Mouse (Mus musculus) kidney, embryonic 16.5 days (tissue): ENCODE measurements at regions not wholly inside any gene's neighbourhood (a gene's known extent, or its start where the extent isn't known, plus 50 kb on each side); places are given as distances from the start of the nearest gene placed in this dataset.

Source experiments
- ATAC-seq: fragments of 200-750 bp; cut with Nextera tagmentation; 2 replicates; pipeline ENCODE4 v1.8.0; 2017; ENCODE audit warnings: moderate TSS enrichment; ENCODE audit not compliant: low FRiP score, low TSS enrichment
- H3K27ac ChIP-seq: fragments of 300-500 bp; sonication (generic); 2 replicates; pipeline ENCODE4 v1.5.1; 2014; ENCODE audit warnings: low read length
- H3K27me3 ChIP-seq: fragments of 300-500 bp; sonication (generic); 2 replicates; pipeline ENCODE4 v1.6.1; 2014; ENCODE audit warnings: low read length, control low read depth, mixed read lengths; ENCODE audit not compliant: insufficient read depth
- H3K36me3 ChIP-seq: fragments of 300-500 bp; sonication (generic); 2 replicates; pipeline ENCODE4 v1.6.1; 2014; ENCODE audit warnings: low read length, control low read depth, mixed read lengths; ENCODE audit not compliant: insufficient read depth
- H3K4me1 ChIP-seq: fragments of 300-500 bp; sonication (generic); 2 replicates; pipeline ENCODE4 v1.6.1; 2014; ENCODE audit warnings: low read length, control low read depth, mixed read lengths; ENCODE audit not compliant: insufficient read depth
- H3K4me2 ChIP-seq: fragments of 300-500 bp; sonication (generic); replicated peaks from 2 replicates; pipeline ENCODE4 v1.6.1; 2014; ENCODE audit warnings: low read depth, low read length
- H3K4me3 ChIP-seq: fragments of 300-500 bp; sonication (generic); 2 replicates; pipeline ENCODE4 v1.5.1; 2014; ENCODE audit warnings: mild to moderate bottlenecking, low read length
- H3K9ac ChIP-seq: fragments of 300-500 bp; sonication (generic); replicated peaks from 2 replicates; pipeline ENCODE4 v1.6.1; 2014; ENCODE audit warnings: low read length
- H3K9me3 ChIP-seq: fragments of 300-500 bp; sonication (generic); 2 replicates; pipeline ENCODE4 v1.6.1; 2016; ENCODE audit warnings: low read length, control low read depth
- WGBS: fragments of 180-500 bp; shearing (Covaris S2); extraction: QIAGEN DNeasy Blood & Tissue Kit; methylation state at CpG from one replicate; pipeline ENCODE4 v1.1.7; 2014; 5-methylcytosine and 5-hydroxymethylcytosine counted together

DNA sequence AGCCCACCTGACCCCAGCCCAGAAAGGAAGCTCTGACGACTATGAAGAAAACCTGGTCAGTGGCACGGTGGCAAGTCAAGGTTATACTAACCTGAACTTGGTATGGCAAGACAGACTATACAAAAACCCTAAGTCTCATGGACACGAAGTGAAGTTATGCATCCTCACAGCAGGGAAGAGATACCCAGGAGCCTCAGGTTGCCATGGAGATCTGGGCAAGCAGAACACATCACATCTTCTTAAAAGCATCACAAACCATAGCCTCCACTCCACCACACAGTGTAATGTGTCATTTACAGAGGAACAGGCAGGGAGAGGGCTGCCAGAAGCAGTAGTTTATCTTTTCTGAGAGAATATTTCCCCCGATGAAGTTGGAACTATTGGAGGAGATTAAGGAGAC lies 146.5 kb downstream of the Slc39a8 start:
- Histone ChIP-seq H3K27me3 (no peaks in the 10 kb centered on the region), H3K9ac (no peak overlapping the region), H3K27ac (no peak overlapping the region), H3K4me2 (no peak overlapping the region), H3K4me3 (no peak overlapping the region), H3K36me3 (no peaks in the 10 kb centered on the region), H3K4me1 (peaks cover 11% of the 10 kb centered on the region; the same call in 1 of the 2 replicates), H3K9me3 (no peaks in the 10 kb centered on the region)
- 51% methylated on average over 4 of the region's 4 CpGs for WGBS
- no peak for ATAC-seq

DNA sequence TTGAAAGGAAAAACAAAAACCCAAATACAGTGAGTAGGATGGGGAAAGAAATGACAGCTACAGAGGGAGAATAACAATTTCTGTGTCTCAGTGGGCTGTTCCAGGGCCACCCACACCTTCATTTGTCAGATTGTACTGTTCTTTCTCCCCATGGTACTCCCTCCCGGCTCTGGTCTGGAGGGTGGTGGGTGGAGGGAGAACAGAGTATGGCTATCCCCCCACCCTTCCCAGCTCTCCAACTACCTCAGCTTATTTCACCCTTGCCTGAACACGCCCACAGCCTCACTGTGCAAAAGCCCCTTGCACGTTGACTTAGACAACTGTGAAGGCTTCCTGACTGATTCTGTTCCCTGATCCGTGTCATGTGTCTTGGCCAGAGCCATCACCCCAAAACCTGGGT lies 147.3 kb downstream of the Slc39a8 start:
- Histone ChIP-seq H3K4me1 (peaks cover 11% of the 10 kb centered on the region; the same call in 1 of the 2 replicates), H3K4me2 (no peak overlapping the region), H3K9ac (no peak overlapping the region), H3K4me3 (no peak overlapping the region), H3K9me3 (no peaks in the 10 kb centered on the region), H3K36me3 (no peaks in the 10 kb centered on the region), H3K27ac (no peak overlapping the region), H3K27me3 (no peaks in the 10 kb centered on the region)
- ATAC-seq: peak; percentile 46
- 28% methylated on average over 4 of the region's 4 CpGs for WGBS

DNA sequence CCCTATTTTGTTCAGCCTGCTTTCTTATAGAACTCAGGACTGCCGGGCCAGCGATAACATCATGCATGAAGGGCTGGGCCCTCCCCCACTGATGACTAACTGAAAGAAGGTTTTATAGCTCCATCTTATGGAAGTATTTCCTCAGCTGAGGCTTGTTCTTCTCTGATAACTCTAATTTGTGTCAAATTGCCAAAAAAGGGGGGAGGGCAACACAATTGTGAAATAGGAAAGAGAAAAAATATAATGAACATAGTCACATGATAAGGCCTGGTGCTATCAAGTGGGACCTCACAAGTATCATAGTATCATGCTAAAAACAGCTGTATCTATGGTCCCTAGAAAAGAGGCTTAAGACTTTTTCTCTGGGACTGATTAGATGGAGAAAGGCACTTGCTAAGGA lies 148.2 kb downstream of the Slc39a8 start:
- 21% methylated on average over 2 of the region's 2 CpGs for WGBS
- H3K27me3 ChIP-seq: no peaks in the 10 kb centered on the region
- H3K4me1 ChIP-seq: peaks cover 11% of the 10 kb centered on the region; the same call in 1 of the 2 replicates
- no peak overlapping the region for H3K4me3 ChIP-seq
- H3K9ac ChIP-seq: no peak overlapping the region
- H3K27ac ChIP-seq: no peak overlapping the region
- no peaks in the 10 kb centered on the region for H3K9me3 ChIP-seq
- ATAC-seq: no peak
- no peak overlapping the region for H3K4me2 ChIP-seq
- no peaks in the 10 kb centered on the region for H3K36me3 ChIP-seq

DNA sequence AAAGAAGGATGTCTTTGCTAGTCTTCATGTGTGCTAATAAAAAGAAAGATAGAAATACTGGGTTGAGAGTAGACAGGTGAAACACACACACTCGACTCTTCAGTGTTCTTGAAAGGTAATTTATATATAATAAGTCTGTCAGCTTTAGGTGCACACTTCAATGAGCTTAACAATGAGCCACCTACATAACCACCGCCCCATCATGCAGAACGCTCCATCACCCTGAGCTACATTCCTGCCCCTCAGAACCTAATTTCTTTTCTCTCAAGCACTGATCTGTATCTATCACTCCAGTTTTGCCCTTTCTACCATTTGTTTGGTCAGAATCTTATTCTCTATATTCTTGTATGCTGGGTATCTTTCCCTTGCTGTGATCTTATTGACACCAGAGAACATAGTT lies 148.8 kb downstream of the Slc39a8 start:
- WGBS: 44% methylated on average over 3 of the region's 3 CpGs
- ATAC-seq: peak; percentile 79; the same call in 1 of the 2 replicates
- H3K9me3 ChIP-seq: no peaks in the 10 kb centered on the region
- no peak overlapping the region for H3K27ac ChIP-seq
- no peak overlapping the region for H3K4me2 ChIP-seq
- H3K9ac ChIP-seq: no peak overlapping the region
- peaks cover 11% of the 10 kb centered on the region; the same call in 1 of the 2 replicates for H3K4me1 ChIP-seq
- H3K36me3 ChIP-seq: no peaks in the 10 kb centered on the region
- no peaks in the 10 kb centered on the region for H3K27me3 ChIP-seq
- H3K4me3 ChIP-seq: no peak overlapping the region

DNA sequence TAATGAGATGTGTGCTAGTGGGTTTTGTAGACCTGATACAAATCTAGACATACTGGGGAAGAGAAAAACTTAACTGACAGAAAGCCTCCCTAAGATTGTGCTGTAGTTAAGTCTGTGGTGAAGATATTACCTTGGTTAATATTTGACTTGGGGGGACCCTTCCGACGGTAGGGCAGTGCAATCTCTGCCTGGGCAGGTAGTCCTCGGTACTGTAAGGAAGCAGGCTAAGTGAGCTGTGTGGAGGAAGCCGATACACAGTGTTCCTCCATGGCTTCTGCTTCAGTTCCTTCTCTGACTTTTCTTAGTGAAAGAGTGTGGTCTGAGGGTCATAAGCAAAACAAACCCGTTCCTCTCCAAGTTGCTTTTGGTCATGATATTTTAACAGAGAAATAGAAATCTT lies 149.7 kb downstream of the Slc39a8 start:
- no peaks in the 10 kb centered on the region for H3K36me3 ChIP-seq
- H3K27me3 ChIP-seq: no peaks in the 10 kb centered on the region
- H3K4me1 ChIP-seq: peaks cover 11% of the 10 kb centered on the region; the same call in 1 of the 2 replicates
- 65% methylated on average over 5 of the region's 5 CpGs for WGBS
- peak; percentile 73; the same call in 1 of the 2 replicates for ATAC-seq
- no peak overlapping the region for H3K9ac ChIP-seq
- no peak overlapping the region for H3K4me2 ChIP-seq
- H3K27ac ChIP-seq: no peak overlapping the region
- H3K9me3 ChIP-seq: no peaks in the 10 kb centered on the region
- no peak overlapping the region for H3K4me3 ChIP-seq

DNA sequence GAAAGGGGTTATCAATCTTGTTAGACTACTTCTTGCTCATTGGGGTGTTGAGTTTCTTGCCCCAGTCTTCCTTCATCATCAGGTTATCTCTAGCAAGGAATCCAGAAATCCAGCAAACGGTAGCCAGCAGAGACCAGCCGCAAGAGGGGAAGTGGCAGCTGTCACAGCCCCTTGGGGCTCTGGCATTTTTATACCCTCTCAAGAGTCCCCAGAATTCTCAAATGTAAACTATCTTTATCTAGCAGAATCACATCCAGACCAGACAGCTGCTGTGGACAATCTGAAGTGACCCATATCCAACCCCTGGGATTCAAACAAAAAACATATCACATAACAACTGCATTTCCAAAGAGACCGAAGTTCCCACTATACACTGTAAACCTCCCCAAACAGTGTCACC lies 162.1 kb downstream of the Slc39a8 start:
- Histone ChIP-seq H3K4me1 (no peaks in the 10 kb centered on the region), H3K4me2 (no peak overlapping the region), H3K36me3 (no peaks in the 10 kb centered on the region), H3K4me3 (no peak overlapping the region), H3K27ac (no peak overlapping the region), H3K9ac (no peak overlapping the region), H3K27me3 (no peaks in the 10 kb centered on the region), H3K9me3 (no peaks in the 10 kb centered on the region)
- ATAC-seq: no peak
- 59% methylated on average over 3 of the region's 3 CpGs for WGBS

DNA sequence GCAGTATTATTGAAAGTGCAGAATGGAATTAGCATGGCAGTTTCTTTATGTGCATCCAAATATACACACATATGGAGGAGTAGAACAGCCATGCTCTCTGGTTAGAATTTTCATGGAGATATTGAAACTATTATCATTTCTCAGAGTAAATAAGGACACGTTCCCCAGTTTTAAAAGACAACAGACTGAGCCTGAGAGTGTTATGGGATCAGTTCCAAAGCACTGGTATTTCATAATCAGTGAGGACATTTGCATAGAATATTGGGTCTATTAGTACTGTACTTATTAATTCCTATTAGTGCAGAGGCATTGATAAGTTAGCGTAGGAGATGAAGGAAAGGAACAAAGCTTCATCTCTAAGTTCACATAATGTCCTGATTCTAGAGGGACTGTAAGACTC lies 164.2 kb downstream of the Slc39a8 start:
- no peak for ATAC-seq
- Histone ChIP-seq H3K9me3 (no peaks in the 10 kb centered on the region), H3K36me3 (no peaks in the 10 kb centered on the region), H3K27ac (no peak overlapping the region), H3K4me3 (no peak overlapping the region), H3K4me2 (no peak overlapping the region), H3K27me3 (no peaks in the 10 kb centered on the region), H3K4me1 (no peaks in the 10 kb centered on the region), H3K9ac (no peak overlapping the region)
- WGBS: 85% methylated on average over 2 of the region's 2 CpGs

DNA sequence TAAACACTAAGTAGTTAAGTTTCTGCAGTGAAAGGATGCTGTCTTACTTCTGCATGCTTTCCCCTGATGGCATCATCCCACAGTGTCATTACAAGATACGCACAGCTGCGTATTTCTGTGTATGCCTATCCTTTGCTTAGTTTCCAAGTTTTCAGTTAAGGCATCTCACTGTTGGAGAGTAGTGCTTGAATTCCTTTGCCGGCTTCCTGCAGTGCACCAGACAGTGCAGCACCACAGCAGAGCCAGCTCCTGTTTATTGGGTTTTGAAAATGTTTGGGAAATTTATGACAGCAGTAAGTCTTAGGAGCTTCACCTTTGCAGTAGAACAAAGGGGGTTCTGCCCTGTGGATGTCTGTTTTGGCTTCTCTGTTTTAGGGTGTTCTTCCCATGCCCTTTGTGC lies 165.3 kb downstream of the Slc39a8 start:
- no peaks in the 10 kb centered on the region for H3K27me3 ChIP-seq
- no peaks in the 10 kb centered on the region for H3K4me1 ChIP-seq
- H3K4me2 ChIP-seq: no peak overlapping the region
- no peaks in the 10 kb centered on the region for H3K36me3 ChIP-seq
- no peak overlapping the region for H3K4me3 ChIP-seq
- H3K27ac ChIP-seq: no peak overlapping the region
- ATAC-seq: no peak
- WGBS: 83% methylated on average over 3 of the region's 3 CpGs
- no peaks in the 10 kb centered on the region for H3K9me3 ChIP-seq
- no peak overlapping the region for H3K9ac ChIP-seq

DNA sequence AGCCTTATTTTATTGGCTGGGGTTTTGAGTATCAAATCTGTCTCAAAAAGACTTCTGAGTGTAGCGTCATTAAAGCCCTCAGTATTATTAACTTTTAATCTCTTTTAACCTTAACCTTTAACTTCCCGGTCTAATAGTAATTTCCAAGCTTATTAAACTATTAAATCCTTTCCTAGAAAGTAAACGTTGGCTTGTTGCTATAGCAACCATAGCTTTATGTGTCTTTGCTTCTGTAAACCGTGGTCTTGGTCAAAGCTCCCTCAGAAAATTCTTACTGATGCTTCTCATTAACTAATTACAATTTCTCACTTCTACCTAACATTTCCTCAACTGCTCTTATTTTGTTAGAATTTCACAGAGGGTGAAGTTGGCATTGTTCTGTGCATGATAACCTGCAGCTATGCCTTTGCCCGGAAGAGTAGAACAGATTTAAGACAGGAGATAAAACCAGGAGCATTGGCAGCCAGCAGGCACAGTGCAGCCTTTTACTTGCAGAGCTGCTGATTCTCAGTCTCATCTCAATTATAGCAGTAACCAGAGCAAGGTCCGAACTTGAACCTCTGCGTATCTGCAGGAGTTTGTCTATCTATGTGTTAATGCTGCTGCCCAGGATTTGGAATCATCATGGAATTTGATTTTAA lies 165.9 kb downstream of the Slc39a8 start:
- ATAC-seq: no peak
- no peak overlapping the region for H3K9ac ChIP-seq
- no peak overlapping the region for H3K27ac ChIP-seq
- H3K4me1 ChIP-seq: no peaks in the 10 kb centered on the region
- H3K4me3 ChIP-seq: no peak overlapping the region
- H3K36me3 ChIP-seq: no peaks in the 10 kb centered on the region
- no peak overlapping the region for H3K4me2 ChIP-seq
- H3K9me3 ChIP-seq: no peaks in the 10 kb centered on the region
- WGBS: 56% methylated on average over 7 of the region's 7 CpGs
- no peaks in the 10 kb centered on the region for H3K27me3 ChIP-seq

DNA sequence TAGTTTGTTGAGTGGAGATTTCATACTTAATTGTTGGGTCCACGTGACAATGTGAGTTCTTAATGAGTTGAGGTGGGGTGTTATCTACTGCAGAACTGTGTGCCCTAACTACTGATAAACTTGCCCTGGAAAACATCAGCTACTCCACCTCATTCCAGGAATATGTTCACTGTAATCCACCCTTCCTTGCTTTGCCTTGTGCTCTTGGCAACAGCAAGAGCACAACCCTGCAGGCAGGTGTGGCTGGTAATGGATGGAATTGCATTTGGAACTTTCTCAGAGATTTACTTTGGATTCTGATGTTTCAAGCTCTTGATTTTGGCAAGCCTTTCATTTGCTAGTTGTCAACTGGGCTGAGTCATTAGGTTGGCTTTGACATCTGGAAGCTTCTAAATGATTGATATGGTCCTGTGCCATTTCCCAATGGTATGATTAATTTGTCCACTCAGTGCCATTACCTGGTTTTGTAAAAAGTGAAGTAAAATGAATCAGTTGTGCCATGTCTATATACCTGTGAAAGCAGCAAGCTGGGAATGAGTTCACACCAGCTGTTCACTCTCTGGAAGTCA lies 175.6 kb downstream of the Slc39a8 start:
- Histone ChIP-seq H3K4me2 (no peak overlapping the region), H3K4me1 (no peaks in the 10 kb centered on the region), H3K4me3 (no peak overlapping the region), H3K27me3 (no peaks in the 10 kb centered on the region), H3K9ac (no peak overlapping the region), H3K36me3 (no peaks in the 10 kb centered on the region), H3K27ac (no peak overlapping the region), H3K9me3 (no peaks in the 10 kb centered on the region)
- 83% methylated on average over 1 of the region's 1 CpGs for WGBS
- no peak for ATAC-seq
